Mouse (Mus musculus) brain, embryonic 14.5 days (tissue): ENCODE results near the gene Bdkrb2. TPM values are rescaled to one million over a fixed set of nuclear protein-coding genes. Genes with fewer than 3 reads are reported as not detected.

Experiments used
- DNase-seq: peaks from one replicate; pipeline ENCODE4 v3.0.0-alpha.2; 2011; ENCODE audit warnings: low read depth
- CTCF ChIP-seq: fragments of 200-500 bp; IDR thresholded peaks from 2 replicates; pipeline ENCODE4 v1.5.1; 2012; ENCODE audit warnings: inconsistent platforms, mild to moderate bottlenecking, moderate library complexity, borderline replicate concordance; ENCODE audit not compliant: insufficient read depth, insufficient read length; ENCODE audit errors: extremely low read depth
- POLR2A ChIP-seq: fragments of 200-500 bp; IDR thresholded peaks from 2 replicates; pipeline ENCODE4 v1.6.1; 2012; ENCODE audit warnings: mild to moderate bottlenecking, inconsistent platforms, borderline replicate concordance; ENCODE audit not compliant: poor library complexity, insufficient read depth, insufficient read length, severe bottlenecking; ENCODE audit errors: extremely low read depth
- polyA plus RNA-seq: library from polyadenylated mRNA; depleted of rRNA; stranded (reverse); fragments of >200 nt; gene quantifications from 2 replicates; pipeline ENCODE4 v1.2.3, GENCODE M21; 2012; rRNA removed

Bdkrb2 gene
- polyA plus RNA-seq, 1 experiment = 0.98 TPM

- no peak for DNase-seq
- no peak for TF ChIP-seq POLR2A
- TF ChIP-seq CTCF = no peak
Observed at GRCm38 (mm10) chr12:105634374-105635067, 71.5 kb downstream of the Bdkrb2 start.

GRCm38 (mm10) chr12:105636551-105636950, 73.5 kb downstream of the Bdkrb2 start:
- DNase-seq = no peak
- TF ChIP-seq POLR2A = no peak
- TF ChIP-seq CTCF = no peak

DNA sequence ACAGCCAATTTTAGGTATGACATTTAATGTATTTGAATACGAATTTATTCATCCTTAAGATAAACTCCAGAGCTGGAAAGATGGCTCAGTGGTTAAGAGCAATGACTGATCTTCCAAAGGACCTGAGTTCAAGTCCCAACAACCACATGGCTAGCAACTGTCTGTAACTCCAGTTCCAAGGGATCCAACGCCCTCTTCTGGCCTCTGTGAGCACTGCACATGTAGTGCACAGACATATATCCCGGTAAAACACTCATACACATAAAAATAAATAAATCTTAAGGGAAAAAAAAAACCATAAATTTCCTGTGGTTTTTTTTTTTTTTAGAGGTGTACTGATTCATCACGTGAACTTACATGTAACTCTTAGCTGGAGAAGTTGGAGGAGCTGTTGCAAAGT, 74.5 kb downstream of the Bdkrb2 start:
- no peak for DNase-seq
- TF ChIP-seq POLR2A = no peak
- TF ChIP-seq CTCF = peak; percentile 16; the same call in 1 of the 2 replicates

- TF ChIP-seq POLR2A (no peak), CTCF (no peak)
- DNase-seq = no peak
Observed at GRCm38 (mm10) chr12:105642770-105643321, 79.8 kb downstream of the Bdkrb2 start.

Other genes with a start within 250 kb of the Bdkrb2 start
- gene Tunar, start 229.4 kb upstream of the Bdkrb2 start, polyA plus RNA-seq = 8.5 and 17.5 TPM in 2 replicates
- gene D430019H16Rik, start 109.4 kb upstream of the Bdkrb2 start, polyA plus RNA-seq = 90.3 and 133 TPM in 2 replicates
- 0.12 TPM in 1 of 2 replicates, not detected in the other for gene Bdkrb1, start 39.9 kb downstream of the Bdkrb2 start, polyA plus RNA-seq
- 15.9 and 16.2 TPM in 2 replicates for gene Gskip, start 121.6 kb downstream of the Bdkrb2 start, polyA plus RNA-seq
- gene Atg2b, start 122.0 kb downstream of the Bdkrb2 start, polyA plus RNA-seq = 29.1 and 32.3 TPM in 2 replicates
- 1.7 and 3.6 TPM in 2 replicates for gene Ak7, start 142.8 kb downstream of the Bdkrb2 start, polyA plus RNA-seq
- gene Papola, start 221.5 kb downstream of the Bdkrb2 start, polyA plus RNA-seq = 165 and 186 TPM in 2 replicates